Mouse (Mus musculus): ENCODE results near the gene Trip12.

Gene Trip12

DNA sequence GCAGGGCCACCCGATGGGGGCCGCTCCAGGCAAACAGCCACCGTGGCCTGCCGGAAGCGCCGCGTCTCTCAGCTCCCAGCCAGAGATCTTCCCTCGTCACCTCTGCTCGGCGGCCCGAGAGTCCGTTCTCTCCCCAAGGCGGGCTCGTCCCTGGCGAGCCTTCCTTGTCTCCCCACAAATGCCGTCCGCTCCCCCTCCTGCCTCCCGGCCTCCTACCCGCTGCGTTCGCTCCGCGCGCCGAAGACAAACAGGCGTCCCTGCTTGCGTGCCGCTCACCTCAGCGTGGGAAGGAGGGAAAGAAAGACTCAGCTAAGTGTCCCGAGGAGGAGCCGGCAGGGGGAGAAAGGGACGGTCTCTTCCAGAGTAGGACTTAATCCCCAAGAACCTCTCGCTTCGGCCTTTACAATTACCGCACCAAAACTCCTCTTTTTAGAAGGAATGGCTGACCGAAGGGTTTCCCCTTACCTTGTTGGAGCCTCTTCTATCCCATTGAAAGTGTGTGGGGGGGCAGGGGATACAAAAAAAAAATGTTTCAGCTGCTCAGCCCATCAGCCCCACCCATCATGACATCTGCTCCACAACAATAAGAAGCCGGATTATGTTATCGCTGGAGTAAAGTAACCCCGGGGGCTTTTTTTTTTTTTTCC is at the start of gene Trip12:
Trip12 (minus strand) TSS at position 499 of the 647 bp plus-strand sequence.
- in situ Hi-C loops (cut with MboI; ENCODE audit: low pct_unique_long_range_greater_than_20kb in 1 of 2, low sequenced_read_pairs in 2 of 2, unreplicated experiment in 1 of 2), result no loop called here

DNA sequence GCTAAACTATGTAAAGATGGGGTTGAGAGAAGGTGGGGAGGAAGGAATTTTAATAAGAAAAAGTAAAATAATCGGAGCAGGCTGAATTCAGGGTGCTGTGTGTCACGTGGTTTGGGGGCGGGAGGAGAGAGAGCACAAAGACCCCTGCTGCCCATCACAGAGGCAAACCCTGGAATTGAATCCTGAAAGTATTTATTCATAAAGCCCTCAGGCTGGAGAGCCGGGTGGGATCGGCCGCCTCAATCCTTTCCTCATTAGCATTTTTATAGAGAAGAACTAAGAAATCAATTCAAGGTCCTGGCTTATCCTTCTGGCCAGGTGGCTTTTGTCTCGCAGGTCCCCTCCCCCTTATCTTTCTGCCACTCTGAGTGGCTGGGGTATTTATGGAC is 49.7 kb upstream of the Trip12 start:
- in situ Hi-C loops (cut with MboI; ENCODE audit: low pct_unique_long_range_greater_than_20kb in 1 of 2, low sequenced_read_pairs in 2 of 2, unreplicated experiment in 1 of 2), result loop anchor here in 1 of 2 experiments (25.0 kb wide), 1 partner anchor 553 kb away; no protein-coding TSS in a partner anchor

DNA sequence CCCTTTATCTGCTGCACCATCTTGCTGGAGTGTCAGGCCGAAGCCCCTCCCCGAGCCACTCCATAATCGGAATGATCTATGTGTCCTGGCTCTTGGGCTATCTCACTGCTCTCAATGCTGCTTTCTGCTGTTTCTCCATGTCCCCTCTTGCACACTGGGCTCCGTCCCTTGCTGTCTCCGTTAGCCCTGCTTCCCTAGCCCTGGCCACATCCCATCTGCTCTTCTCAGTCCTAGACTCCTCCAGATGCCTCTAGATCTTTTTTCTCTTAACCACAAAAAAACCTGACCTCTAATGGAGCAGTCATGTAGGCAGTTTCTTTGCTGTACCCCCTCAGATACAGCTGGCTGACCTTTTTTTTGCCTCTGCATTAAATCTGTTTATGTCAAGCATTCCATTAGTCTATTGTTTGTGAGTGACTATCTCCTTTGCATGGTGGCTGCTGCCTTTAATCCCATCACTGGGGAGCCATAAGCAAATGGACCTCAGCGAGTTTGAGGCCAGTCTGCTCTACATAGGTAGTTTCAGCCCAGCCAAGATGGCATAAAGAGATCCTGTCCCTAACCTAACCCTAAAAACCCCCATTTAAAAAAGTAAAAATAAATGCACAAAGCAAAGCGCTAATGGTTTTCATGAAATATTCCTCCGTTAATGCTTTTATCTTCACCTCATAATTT is 49.2 kb upstream of the Trip12 start:
- in situ Hi-C loops (cut with MboI; ENCODE audit: low pct_unique_long_range_greater_than_20kb in 1 of 2, low sequenced_read_pairs in 2 of 2, unreplicated experiment in 1 of 2), result loop anchor here (10.0 to 25.0 kb wide), 3 partner anchors 165 to 552 kb away; no protein-coding TSS in a partner anchor

DNA sequence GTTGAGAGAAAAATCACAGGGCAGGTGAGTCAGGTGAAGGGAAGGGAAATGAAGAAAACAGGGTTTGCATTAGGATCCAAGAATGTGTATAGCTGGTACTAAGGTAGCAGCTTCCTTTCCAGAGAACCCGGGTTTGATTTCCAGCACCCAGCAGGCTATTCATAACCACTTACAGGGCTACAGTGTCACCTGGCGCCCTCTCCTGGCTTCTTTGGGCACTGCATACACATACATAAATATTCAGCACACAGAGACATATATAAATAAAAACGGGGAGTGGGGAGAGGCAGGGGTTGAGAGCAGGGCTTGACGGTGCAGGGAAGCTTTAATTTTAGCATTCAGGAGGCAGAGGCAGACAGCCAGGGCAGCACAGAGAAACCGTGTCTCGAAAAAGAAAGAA is 45.6 kb upstream of the Trip12 start:
- in situ Hi-C loops (cut with MboI; ENCODE audit: low pct_unique_long_range_greater_than_20kb in 1 of 2, low sequenced_read_pairs in 2 of 2, unreplicated experiment in 1 of 2), result loop anchor here (10.0 to 25.0 kb wide), 3 partner anchors 161 to 549 kb away; no protein-coding TSS in a partner anchor

DNA sequence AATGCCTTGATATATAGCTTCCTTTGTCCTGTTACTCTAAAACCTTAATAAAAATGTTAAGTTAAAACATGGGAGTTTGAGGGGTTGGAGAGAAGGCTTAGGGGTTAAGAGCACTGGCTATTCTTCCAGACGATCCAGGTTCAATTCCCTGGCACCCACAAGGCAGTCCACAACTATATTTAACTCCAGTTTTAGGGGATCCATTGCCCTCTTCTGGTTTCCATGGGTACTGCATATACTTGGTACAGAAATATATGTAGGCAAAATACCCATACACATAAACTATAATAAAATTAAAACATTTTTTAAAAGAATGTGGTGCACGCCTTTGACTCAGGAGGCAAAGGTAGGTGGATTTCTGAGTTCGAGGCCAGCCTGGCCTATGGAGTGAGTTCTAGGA is 44.9 kb upstream of the Trip12 start:
- in situ Hi-C loops (cut with MboI; ENCODE audit: low pct_unique_long_range_greater_than_20kb in 1 of 2, low sequenced_read_pairs in 2 of 2, unreplicated experiment in 1 of 2), result loop anchor here (10.0 to 25.0 kb wide), 3 partner anchors 160 to 548 kb away; no protein-coding TSS in a partner anchor

DNA sequence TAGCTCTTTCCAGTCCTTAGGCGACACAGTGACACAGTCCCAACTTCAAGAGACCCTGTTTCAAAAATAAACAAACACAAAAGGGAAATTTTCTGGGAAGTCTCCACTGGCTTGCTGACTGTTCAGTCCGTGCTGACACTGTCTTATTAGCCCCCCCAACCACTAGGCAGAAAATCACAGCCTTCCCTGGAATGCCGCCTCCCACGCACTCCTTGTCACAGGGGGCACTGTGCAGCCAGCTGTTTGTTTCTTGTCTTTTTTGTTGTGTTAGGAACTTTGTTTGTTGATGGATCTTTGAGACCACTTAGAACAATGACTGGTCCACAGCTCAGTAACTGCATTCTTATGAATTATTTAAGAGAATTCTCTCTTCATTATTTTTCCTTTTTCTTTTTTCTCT is 43.6 kb upstream of the Trip12 start:
- in situ Hi-C loops (cut with MboI; ENCODE audit: low pct_unique_long_range_greater_than_20kb in 1 of 2, low sequenced_read_pairs in 2 of 2, unreplicated experiment in 1 of 2), result loop anchor here (10.0 to 25.0 kb wide), 3 partner anchors 159 to 547 kb away; no protein-coding TSS in a partner anchor

DNA sequence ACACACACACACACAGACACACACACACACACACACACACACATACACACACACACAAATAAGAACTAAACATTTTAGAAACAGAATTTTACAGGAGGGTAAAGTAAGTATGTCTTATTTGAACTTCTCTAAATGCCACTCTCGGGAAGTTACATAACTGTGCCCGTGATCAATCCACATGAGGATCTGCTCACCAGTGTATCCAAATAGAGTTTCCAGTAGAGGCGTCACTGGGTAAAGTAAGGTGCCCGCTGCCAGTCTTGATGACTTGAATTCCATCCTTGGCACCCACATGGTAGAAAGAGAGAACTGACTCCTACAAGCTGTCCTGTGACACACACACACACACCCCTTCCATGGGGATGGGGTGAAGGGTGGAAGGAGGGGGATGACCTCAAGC is 42.6 kb upstream of the Trip12 start:
- in situ Hi-C loops (cut with MboI; ENCODE audit: low pct_unique_long_range_greater_than_20kb in 1 of 2, low sequenced_read_pairs in 2 of 2, unreplicated experiment in 1 of 2), result loop anchor here (10.0 to 25.0 kb wide), 3 partner anchors 158 to 546 kb away; no protein-coding TSS in a partner anchor

DNA sequence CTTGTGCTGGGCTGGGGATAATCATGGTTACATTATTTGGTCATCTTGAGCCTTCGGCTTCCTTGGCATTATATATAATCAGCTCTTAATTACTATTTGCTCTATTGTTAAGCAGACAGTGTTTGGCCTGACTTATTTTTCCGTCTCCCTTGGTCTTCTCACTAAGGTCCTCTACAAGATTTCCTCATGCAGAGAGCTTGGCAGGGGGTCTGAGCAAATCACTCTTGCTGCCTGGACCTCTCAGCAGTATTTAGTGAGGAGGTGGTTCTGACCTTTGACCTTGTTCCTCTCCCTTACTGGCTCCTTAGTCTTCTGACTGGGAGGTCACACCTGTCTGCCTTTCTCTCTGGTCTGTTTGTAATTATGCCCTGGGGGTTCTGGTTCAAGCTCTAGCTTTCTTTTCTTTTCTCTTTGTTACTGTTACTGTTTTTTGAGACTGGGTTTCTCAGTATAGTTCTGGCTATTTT is 41.8 kb upstream of the Trip12 start:
- in situ Hi-C loops (cut with MboI; ENCODE audit: low pct_unique_long_range_greater_than_20kb in 1 of 2, low sequenced_read_pairs in 2 of 2, unreplicated experiment in 1 of 2), result loop anchor here (10.0 to 25.0 kb wide), 3 partner anchors 157 to 545 kb away; no protein-coding TSS in a partner anchor

DNA sequence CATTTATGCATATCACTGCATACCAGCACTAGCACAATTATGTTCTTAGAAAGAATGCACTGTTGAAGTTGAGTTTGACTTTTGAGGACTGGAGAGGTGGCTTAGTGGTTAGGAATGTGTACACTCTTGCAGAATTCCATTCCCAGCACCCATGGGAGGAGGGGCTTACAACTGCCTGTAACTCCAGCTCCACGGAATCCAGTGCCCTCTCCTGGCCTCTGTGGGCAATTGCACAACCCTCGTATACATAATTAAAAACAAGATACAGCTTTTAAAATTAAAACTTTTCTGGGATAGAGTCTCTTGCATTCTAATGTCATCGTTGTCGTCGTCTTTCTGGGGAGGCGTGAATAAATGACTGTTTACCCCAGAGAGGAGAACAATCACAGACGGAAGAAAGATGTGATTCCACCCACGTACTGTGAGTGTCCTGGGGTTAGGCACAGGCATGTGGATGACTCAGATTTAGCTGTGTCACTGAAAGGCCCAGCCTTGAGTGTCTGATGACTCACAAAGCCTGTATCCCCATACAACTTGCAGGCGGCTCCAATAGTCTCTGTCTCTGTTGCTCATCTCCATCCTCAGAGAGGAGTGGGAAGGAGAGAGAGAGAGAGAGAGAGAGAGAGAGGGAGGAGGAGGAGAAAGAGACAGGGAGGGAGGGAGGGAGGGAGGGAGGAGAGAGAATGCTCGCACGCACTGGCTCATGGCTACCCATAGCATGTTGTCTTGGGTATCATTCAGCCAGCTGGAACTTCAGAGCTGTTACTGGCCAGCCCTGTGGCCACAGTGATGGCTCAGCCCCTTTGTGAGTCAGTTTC is 41.1 kb upstream of the Trip12 start:
- in situ Hi-C loops (cut with MboI; ENCODE audit: low pct_unique_long_range_greater_than_20kb in 1 of 2, low sequenced_read_pairs in 2 of 2, unreplicated experiment in 1 of 2), result loop anchor here (10.0 to 25.0 kb wide), 3 partner anchors 157 to 544 kb away; no protein-coding TSS in a partner anchor

DNA sequence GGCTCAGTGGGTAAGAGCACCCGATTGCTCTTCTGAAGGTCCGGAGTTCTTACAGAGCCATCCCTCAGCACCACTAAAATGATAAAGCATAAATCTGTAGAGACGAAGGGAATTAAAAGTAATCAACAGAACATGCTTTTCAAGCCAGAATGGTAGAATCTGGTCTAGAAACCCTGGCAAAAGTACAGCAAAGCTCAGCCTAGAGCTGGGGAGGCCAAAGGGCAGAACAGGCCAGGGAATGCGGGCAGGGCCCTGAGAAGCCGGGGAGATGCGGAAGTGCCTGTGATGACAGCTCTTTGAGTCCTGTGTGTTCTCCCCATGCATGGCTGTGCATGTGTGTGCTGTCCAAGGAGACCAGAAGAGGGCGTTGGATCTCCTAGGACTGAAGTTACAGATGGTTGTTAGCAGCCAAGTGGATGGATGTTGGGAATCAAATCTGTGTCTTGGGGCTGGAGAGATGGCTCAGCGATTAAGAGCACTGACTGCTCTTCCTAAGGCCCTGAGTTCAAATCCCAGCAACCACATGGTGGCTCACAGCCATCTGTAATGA is 39.3 kb upstream of the Trip12 start:
- in situ Hi-C loops (cut with MboI; ENCODE audit: low pct_unique_long_range_greater_than_20kb in 1 of 2, low sequenced_read_pairs in 2 of 2, unreplicated experiment in 1 of 2), result loop anchor here (10.0 to 25.0 kb wide), 3 partner anchors 155 to 542 kb away; no protein-coding TSS in a partner anchor

DNA sequence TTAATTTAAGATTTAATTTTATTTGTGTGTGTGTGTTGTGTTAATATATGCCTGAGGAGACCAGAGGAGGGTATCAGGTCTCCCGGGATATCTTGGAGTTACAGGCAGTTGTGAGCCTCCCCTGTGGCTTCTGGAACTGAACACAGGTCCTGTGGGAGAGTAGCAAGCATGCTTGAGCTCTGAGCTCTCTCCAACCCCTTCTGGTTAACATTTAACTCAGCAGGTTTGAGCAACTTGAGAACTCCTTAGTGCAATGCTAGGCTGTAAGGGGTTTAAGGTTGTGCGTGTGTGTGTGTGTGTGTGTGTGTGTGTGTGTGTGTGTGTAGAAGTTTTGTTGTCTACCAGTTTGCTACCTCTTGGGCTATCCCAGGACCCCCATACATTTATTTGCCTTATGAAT is 37.3 kb upstream of the Trip12 start:
- in situ Hi-C loops (cut with MboI; ENCODE audit: low pct_unique_long_range_greater_than_20kb in 1 of 2, low sequenced_read_pairs in 2 of 2, unreplicated experiment in 1 of 2), result loop anchor here in 1 of 2 experiments (25.0 kb wide), 1 partner anchor 540 kb away; no protein-coding TSS in a partner anchor

DNA sequence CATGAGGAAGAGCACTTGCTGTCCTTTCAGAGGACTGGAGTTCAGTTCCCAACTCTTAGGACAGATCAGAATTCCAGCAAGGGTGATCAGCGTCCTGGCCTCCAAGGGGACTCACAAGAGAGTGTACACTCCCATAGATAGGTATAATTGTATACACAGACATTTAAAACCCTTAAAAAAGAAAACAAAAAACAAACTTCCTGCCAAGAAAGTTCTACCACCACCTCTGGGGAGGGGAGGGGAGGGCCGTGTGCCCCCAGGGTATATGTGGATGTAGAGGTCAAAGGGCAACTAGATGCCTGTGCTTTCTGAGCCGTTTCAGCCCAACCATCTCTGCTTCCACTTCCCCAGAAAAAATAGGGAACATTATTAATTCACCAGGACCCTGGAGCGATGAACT is 32.6 kb upstream of the Trip12 start:
- in situ Hi-C loops (cut with MboI; ENCODE audit: low pct_unique_long_range_greater_than_20kb in 1 of 2, low sequenced_read_pairs in 2 of 2, unreplicated experiment in 1 of 2), result no loop called here

DNA sequence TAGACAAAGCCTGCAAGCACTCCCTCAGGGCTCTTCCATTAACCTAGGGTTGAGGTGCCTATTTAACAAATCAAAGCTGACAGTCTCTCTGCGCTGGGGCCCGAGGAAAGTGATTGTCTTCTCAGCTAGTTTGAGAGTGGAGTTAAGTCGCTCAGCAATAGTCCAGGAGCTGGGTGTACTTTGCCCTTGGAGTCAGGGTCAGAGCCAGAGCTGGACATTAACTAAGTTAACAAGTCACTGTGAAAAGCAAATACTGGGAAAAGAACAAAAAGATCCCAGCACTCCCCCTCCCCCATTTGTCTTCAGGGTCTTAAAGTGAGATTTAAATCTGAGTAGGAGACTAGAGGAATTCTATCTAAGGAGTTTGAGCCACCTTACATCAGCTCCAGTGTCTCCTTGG is 31.8 kb upstream of the Trip12 start:
- in situ Hi-C loops (cut with MboI; ENCODE audit: low pct_unique_long_range_greater_than_20kb in 1 of 2, low sequenced_read_pairs in 2 of 2, unreplicated experiment in 1 of 2), result no loop called here

DNA sequence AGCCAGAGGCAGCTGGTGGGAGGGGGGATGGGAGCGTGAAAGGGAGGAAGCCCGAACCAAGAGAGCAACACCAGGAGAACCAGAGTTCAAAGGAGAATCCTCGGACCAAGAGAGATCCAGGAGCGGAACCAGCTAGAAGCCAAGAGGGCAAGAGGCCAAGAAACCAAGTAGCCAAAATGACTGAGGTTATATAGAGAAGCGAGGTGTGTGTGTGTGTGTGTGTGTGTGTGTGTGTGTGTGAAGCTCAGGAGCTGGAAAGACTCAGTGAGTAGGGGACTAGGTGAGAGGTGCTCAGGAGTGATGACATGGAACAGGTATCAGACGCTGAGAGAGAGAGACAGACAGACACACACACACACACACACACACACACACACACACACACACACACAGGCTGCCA is 30.8 kb upstream of the Trip12 start:
- in situ Hi-C loops (cut with MboI; ENCODE audit: low pct_unique_long_range_greater_than_20kb in 1 of 2, low sequenced_read_pairs in 2 of 2, unreplicated experiment in 1 of 2), result no loop called here

DNA sequence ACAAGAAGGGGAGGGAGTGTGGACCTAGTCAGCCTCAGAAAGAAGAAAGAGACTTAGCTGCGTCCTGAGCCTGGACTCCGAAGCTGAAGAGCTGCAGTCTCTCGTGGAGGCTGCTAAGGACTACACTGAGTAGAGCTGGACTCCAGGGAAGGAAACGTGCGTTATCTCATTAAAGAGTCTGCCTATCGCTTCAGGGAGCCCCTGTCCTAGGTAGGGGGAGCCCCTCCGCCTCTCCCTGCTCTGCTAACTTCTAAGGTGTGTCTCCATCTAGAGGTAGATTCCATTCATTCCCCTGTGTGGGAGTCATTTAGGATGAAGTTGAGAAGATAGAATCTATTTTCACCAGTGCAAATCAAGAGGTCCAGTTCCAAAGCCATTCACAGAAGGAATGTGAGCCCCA is 29.2 kb upstream of the Trip12 start:
- in situ Hi-C loops (cut with MboI; ENCODE audit: low pct_unique_long_range_greater_than_20kb in 1 of 2, low sequenced_read_pairs in 2 of 2, unreplicated experiment in 1 of 2), result loop anchor here in 1 of 2 experiments (5.0 kb wide), 1 partner anchor 37 kb away; no protein-coding TSS in a partner anchor

DNA sequence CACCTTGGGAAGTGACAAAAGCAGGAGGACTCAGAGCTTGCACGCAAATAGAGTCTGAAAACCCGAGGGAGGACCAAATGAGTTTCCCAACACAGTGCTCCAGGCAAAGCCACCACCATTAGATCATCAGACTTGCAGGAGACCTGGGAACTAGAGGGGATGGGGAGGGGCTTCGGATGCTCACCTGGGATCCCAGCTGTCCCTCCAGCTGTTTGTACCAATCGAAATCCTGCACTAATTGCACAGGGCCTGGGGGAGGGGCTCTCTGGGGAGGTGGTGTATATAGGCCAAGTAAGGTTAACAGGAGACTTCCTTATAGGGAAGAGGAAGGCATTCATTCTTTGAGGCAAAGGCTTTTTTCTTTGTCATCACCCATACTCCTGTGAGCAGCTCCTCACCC is 28.5 kb upstream of the Trip12 start:
- in situ Hi-C loops (cut with MboI; ENCODE audit: low pct_unique_long_range_greater_than_20kb in 1 of 2, low sequenced_read_pairs in 2 of 2, unreplicated experiment in 1 of 2), result loop anchor here in 1 of 2 experiments (5.0 kb wide), 1 partner anchor 37 kb away; no protein-coding TSS in a partner anchor

DNA sequence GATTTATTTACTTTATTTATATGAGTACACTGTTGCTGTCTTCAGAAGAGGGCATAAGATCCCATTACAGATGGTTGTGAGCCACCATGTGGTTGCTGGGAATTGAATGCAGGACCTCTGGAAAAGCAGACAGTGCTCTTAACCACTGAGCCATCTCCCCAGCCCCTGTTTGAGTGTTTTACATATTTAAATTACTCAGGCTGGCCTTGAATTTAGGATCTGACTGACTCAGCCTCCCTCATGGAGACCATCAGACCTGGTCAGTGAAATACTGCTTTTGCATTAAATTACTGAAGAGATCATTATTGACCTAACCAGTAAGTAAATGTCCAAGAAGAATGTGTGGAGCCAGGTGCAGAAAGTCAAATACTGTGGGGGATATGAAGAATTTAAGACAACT is 28.0 kb upstream of the Trip12 start:
- in situ Hi-C loops (cut with MboI; ENCODE audit: low pct_unique_long_range_greater_than_20kb in 1 of 2, low sequenced_read_pairs in 2 of 2, unreplicated experiment in 1 of 2), result loop anchor here in 1 of 2 experiments (5.0 kb wide), 1 partner anchor 36 kb away; no protein-coding TSS in a partner anchor

DNA sequence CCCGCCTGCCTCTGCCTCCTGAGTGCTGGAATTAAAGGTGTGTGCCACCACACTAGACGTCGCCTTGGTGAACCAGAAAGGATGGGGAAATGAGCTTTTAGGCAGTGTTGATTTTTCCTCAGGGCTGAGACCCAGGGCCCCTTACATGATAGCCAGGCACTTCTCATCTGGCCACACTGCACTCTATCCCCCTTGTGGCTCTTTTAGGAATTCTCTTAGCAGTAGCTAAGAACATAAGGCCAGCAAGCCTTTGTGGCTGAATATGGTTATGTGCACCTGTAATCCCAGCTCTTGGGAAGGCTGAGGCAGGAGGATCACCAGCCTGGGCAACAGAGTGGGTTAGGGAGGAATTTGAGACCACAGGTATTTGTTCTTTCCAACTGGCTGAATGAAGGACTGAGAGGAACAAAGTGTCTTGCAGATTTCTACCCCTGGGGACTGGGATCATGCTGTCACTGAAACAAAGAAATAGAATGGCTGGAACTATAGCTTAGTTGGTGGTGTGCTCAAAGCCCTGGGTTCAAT is 26.5 kb upstream of the Trip12 start:
- in situ Hi-C loops (cut with MboI; ENCODE audit: low pct_unique_long_range_greater_than_20kb in 1 of 2, low sequenced_read_pairs in 2 of 2, unreplicated experiment in 1 of 2), result loop anchor here in 1 of 2 experiments (5.0 kb wide), 1 partner anchor 34 kb away; no protein-coding TSS in a partner anchor
